Mouse (Mus musculus) CD4-positive, CD25-positive, alpha-beta regulatory T cell, adult 2 months (primary cell): ENCODE data around the gene Dnaja2.

ENCODE experiments used
- DNase-seq: peaks from one replicate; pipeline ENCODE4 v3.0.0-alpha.2; 2012; ENCODE audit warnings: low read depth, low spot score

Gene Dnaja2

GRCm38 (mm10) chr8:85555181-85556145, at the start of gene Dnaja2:
Gene Dnaja2 (minus strand): TSS chr8:85555344.
- peak; percentile 95 for DNase-seq

GRCm38 (mm10) chr8:85604201-85604600, 49.1 kb upstream of the Dnaja2 start:
- DNase-seq: no peak

- DNase-seq: peak; percentile 73
Observed at GRCm38 (mm10) chr8:85603203-85603895, 48.2 kb upstream of the Dnaja2 start.

- no peak for DNase-seq
Observed at GRCm38 (mm10) chr8:85602737-85603136, 47.6 kb upstream of the Dnaja2 start.

- no peak for DNase-seq
Observed at GRCm38 (mm10) chr8:85601741-85602140, 46.6 kb upstream of the Dnaja2 start.

- DNase-seq: no peak
Observed at GRCm38 (mm10) chr8:85597413-85598191, 42.5 kb upstream of the Dnaja2 start.

GRCm38 (mm10) chr8:85595391-85595790, 40.2 kb upstream of the Dnaja2 start:
- DNase-seq: no peak

GRCm38 (mm10) chr8:85594983-85595382, 39.8 kb upstream of the Dnaja2 start:
- no peak for DNase-seq

- no peak for DNase-seq
Observed at GRCm38 (mm10) chr8:85593324-85593723, 38.2 kb upstream of the Dnaja2 start.

- no peak for DNase-seq
Observed at GRCm38 (mm10) chr8:85591532-85591931, 36.4 kb upstream of the Dnaja2 start.

GRCm38 (mm10) chr8:85590258-85590657, 35.1 kb upstream of the Dnaja2 start:
- no peak for DNase-seq

GRCm38 (mm10) chr8:85588596-85588995, 33.5 kb upstream of the Dnaja2 start:
- no peak for DNase-seq

GRCm38 (mm10) chr8:85577666-85578065, 22.5 kb upstream of the Dnaja2 start:
- no peak for DNase-seq

- DNase-seq: no peak
Observed at GRCm38 (mm10) chr8:85573972-85574496, 18.9 kb upstream of the Dnaja2 start.

GRCm38 (mm10) chr8:85570466-85570865, 15.3 kb upstream of the Dnaja2 start:
- DNase-seq: no peak

- DNase-seq: no peak
Observed at GRCm38 (mm10) chr8:85567801-85568200, 12.7 kb upstream of the Dnaja2 start.

- DNase-seq: no peak
Observed at GRCm38 (mm10) chr8:85565186-85565585, 10.0 kb upstream of the Dnaja2 start.

- no peak for DNase-seq
Observed at GRCm38 (mm10) chr8:85563336-85563735, 8.2 kb upstream of the Dnaja2 start.

- no peak for DNase-seq
Observed at GRCm38 (mm10) chr8:85559966-85560365, 4.8 kb upstream of the Dnaja2 start.

GRCm38 (mm10) chr8:85559201-85559600, 4.1 kb upstream of the Dnaja2 start:
- DNase-seq: no peak

- no peak for DNase-seq
Observed at GRCm38 (mm10) chr8:85557601-85557986, 2.5 kb upstream of the Dnaja2 start.
